7 mouse cellular contexts compared by ENCODE assay signal in genomic region chr12:73537499-73538138, GRCm38 (mm10). TPM values are rescaled to one million over a fixed set of nuclear protein-coding genes. Genes with fewer than 3 reads are reported as not detected.
DNase-seq lines count a peak whose midpoint lies in the region; ATAC-seq and TF ChIP-seq lines count a peak whose summit lies in the region.

No protein-coding gene starts in this region.

- H3K27me3 ChIP-seq in E14TG2a.4 (ENCODE audit: insufficient read depth, low read length): peaks cover 7% of the 10 kb centered on the region
- H3K27me3 ChIP-seq in heart, embryonic 13.5 days (replicated peaks): peaks cover 40% of the 10 kb centered on the region

- H3K4me3 ChIP-seq in E14TG2a.4 (replicated peaks; ENCODE audit: low read length): no peak overlapping the region; the same call in 1 of the 2 replicates
- peak overlapping the region; percentile 37 for H3K4me3 ChIP-seq in heart, embryonic 13.5 days

- no peak overlapping the region for H3K27ac ChIP-seq in heart, embryonic 13.5 days (replicated peaks)

- 23% methylated on average over 17 of the region's 17 CpGs for WGBS in heart, embryonic 13.5 days

- ATAC-seq in heart, embryonic 13.5 days (ENCODE audit: extremely low read depth, insufficient number of reproducible peaks, low FRiP score, low TSS enrichment): no peak

- H3K4me2 ChIP-seq in heart, embryonic 13.5 days: peak overlapping the region; percentile 60

- no peak overlapping the region for H3K9ac ChIP-seq in heart, embryonic 13.5 days

- DNase-seq in T-cell, adult 2 months (ENCODE audit: low spot score): peak; percentile 19
- peak; percentile 54 for DNase-seq in kidney, postnatal 10 days
- peak; percentile 54 to 65 for DNase-seq in lung, postnatal 4 days
- DNase-seq in right cerebral cortex, adult 18-20 months: no peak
- DNase-seq in right cerebral cortex, postnatal 4 days: no peak

- H3K36me3 ChIP-seq in E14TG2a.4 (ENCODE audit: insufficient read depth, low read length): no peaks in the 10 kb centered on the region
- no peaks in the 10 kb centered on the region for H3K36me3 ChIP-seq in heart, embryonic 13.5 days

- peak; percentile 18; the same call in 1 of the 2 replicates for TF ChIP-seq CTCF in E14TG2a.4 (conservative IDR thresholded peaks at IDR 0.05; ENCODE audit: low read length)

- H3K9me3 ChIP-seq in E14TG2a.4 (ENCODE audit: low read length): no peaks in the 10 kb centered on the region
- no peaks in the 10 kb centered on the region for H3K9me3 ChIP-seq in heart, embryonic 13.5 days

- H3K4me1 ChIP-seq in E14TG2a.4 (replicated peaks; ENCODE audit: low read depth, low read length): peaks cover 23% of the 10 kb centered on the region
- H3K4me1 ChIP-seq in heart, embryonic 13.5 days: 0 out of 2 replicates have a peak, but pooled peaks cover 3% of the 10 kb centered on the region

RNA-seq across cellular contexts. Expression of gene Tmem30b, which starts 8.6 kb away (rescaled TPM):
- polyA plus RNA-seq in heart, embryonic 13.5 days (2015; fragmentation: Nextera tagmentation; extraction: Ambion mirVana): 0.32 and 0.56 TPM in 2 replicates

RNA-seq across cellular contexts. Expression of gene Prkch, which starts 47.0 kb away (rescaled TPM):
- 10.9 and 11.1 TPM in 2 replicates for polyA plus RNA-seq in heart, embryonic 13.5 days (2015; fragmentation: Nextera tagmentation; extraction: Ambion mirVana)

Comparison
In these comparisons a context has a peak if more than half of its experiments do, and no peak if none do; other contexts are left out.
1. DNase-seq: peak in T-cell, adult 2 months (single experiment), kidney, postnatal 10 days (single experiment) and lung, postnatal 4 days (2 of 2); none in right cerebral cortex, adult 18-20 months (single experiment) and right cerebral cortex, postnatal 4 days (single experiment).